Mouse (Mus musculus): ENCODE measurements around the gene BC005624.
"Not testable (repeated sequence)": the region's sequence is repeated elsewhere in the genome, so short reads cannot be mapped to it uniquely, and the experiment has no call there.

The BC005624 gene

GRCm38 (mm10) chr2:30983024-30983423, 1.0 kb upstream of the BC005624 start:
- peak in 1 of 2 experiments; percentile 61 for DNase-seq (ENCODE audit: inconsistent age in 2 of 2, low spot score in 1 of 2)

DNA sequence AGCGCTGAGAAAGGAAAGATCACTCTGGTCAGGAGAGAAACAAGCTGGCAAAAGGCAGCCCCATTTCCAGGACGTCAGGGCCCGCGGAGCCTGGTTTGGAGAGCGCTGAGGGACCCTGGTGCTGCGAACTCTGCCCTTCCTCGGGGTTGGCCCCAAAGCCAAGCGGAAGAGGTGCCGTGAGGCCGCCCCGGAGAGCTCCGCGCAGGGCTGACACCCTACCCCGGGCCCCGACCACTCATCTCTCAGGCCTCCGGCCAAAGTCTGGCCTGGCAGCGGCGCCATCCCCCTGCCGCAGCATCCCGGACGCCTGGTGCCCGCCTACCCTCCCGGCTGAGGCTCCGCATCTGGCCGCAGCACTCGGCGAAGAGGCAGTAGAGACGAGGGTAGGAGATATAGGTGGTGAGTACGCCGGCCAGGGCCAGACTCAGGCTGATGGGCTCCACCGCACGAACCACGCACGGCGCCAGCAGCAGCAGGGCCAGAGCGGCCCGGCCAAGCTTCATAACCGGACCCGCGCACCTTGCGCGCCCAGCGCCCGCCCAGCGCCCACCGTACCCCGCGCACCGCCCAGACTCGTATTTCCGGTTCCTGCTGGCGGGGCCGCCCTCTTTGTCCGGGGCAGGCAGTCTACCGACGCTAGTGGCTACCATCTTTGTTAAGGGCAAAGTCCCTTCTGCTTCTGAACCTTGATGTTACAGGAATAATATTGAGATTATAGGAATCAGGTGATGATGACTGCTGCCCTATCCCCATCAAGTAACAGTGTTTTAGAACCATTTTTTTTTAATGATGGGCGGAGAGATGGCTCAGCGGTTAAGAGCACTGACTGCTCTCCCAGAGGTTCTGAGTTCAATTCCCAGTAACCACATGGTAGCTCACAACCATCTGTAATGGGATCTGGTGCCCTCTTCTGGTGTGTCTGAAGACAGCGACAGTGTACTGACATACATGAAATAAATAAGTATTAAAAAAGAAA, 14.4 kb downstream of the BC005624 start, which contains the start of gene Tor1a:
Gene Tor1a (minus strand): TSS at position 582 of the 976 bp plus-strand sequence.
- DNase-seq (ENCODE audit: inconsistent age in 2 of 2, low spot score in 1 of 2) = peak; percentile 92 to 96

DNA sequence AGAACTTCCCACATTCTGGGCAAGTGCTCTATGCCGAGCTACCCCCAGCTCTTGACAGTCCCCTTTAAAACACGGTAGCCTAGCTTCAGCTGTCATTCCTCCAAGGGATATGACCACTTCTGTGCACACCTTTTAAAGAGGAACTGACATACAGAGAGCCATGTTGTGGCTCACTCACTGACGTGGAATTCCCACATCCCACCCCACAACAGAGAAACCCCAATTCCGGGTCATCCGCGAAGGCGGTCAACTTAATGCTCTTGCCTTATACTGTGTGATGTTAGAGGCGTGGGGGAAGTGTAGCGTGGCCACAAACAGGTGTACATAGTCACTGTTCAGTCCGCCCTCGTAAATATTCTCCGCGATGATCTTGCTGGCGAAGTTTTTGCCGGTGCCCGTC, 15.2 kb downstream of the BC005624 start:
- DNase-seq (ENCODE audit: inconsistent age in 2 of 2, low spot score in 1 of 2) = no peak

DNA sequence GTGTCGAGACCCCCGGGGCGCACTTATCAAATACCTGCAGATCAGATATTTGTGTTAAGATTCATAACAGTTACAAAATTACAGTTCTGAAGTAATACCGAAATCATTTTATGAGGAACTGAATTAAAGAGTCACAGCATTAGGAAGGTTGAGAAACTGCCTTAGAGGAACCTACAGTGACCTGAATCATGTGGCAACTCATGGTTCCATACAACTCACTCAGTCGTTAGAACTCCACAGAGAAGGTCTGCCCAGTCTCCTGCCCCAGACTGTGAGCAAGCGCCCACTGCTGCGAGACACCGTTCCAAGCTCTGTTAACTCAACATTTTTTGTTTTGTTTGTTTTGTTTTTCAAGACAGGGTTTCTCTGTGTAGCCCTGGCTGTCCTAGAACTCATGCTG, 16.4 kb downstream of the BC005624 start:
- no peak for DNase-seq (ENCODE audit: inconsistent age in 2 of 2, low spot score in 1 of 2)

DNA sequence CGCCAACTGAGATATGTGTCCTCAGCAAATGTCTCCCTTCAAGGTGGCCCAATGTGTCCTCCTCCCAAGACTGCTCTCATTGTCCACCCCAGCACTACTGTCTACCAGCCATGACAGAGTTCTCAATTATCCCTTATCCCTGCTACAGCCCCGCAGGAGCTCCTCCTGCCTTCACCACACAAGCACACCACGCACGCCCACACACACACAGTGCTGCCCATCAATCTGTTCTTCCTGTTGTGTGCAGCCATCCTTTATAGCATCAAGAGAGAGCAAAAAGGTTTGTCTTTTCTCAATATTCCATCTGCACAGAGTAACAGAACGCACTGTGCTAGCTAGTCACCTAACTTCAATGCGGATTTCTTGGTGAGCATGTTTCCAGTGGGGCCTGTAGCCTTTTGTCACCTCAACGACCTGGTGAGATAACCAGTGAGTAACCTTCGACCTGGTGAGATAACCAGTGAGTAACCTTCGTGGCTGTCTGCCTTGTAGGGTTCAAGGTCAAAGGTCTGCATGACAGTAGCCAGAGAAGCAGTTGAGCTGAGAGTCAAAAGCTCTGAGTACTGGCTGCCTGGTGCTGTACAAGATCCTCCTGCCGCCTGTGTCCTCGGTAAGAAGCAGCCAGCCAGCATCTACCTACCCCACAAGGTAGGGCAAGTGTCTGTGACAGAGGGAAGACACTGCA, 19.3 kb downstream of the BC005624 start:
- DNase-seq (ENCODE audit: inconsistent age in 2 of 2, low spot score in 1 of 2) = peak in 1 of 2 experiments; percentile 76

DNA sequence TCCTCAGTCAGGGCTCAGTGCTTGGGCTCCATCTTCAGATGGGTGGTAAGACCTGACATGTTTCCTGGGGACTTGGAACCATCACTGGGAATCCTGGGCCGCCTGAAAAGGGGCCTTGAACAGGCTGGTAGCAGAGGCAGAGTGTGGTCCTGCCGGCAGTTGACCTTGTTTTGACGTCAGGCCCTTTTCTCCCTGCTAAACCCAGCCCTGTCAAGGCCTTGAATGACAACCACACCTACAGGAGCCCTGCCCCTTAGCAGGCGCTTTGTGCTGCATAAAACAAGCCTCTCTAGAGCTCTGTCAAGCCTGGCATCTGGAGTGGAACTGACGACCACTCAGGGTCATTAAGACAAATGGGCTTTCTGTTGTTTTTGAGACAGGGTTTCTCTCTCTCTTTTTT, 22.1 kb downstream of the BC005624 start:
- DNase-seq (ENCODE audit: inconsistent age in 2 of 2, low spot score in 1 of 2) = peak; percentile 59 to 76

DNA sequence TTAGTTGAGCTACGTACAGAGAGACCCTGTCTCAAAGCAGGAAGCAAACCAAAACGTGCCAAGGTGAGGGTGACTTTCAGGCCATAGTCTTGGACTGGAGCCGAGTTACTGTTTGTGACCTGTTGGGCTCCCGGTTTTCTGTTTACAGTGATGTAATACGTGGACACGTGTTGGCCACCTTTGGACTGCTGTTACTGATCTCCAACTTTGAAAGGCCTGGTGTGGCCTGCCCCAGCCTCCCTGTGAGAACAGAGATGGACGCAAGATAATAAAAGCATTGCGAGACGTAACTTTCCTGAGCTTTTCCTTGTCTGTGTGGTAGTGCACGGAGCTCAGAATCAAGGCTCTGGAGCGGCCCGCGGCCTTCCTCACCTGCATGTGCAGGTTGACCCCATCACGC, 23.3 kb downstream of the BC005624 start:
- peak in 1 of 2 experiments; percentile 28 for DNase-seq (ENCODE audit: inconsistent age in 2 of 2, low spot score in 1 of 2)

DNA sequence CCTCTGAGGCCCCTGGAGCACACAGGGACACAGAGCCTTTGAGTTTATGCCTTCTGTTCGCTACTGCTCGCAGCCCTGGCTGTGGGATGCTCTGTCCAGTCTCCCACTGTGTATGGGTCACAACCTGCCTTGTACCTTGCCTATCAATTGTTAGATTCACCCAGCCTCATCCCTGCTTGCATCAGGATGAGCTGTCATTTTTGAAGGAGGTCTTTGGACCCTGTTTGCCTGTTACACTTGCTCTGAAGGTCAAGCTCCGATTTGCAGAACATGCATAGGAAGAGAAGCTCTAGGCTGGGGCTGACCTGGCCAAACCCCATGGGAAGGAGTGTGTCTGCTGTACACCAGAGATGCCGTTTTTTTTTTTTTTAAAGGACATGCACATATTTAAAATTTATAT, 24.5 kb downstream of the BC005624 start:
- DNase-seq (ENCODE audit: inconsistent age in 2 of 2, low spot score in 1 of 2) = peak in 1 of 2 experiments; percentile 28

- DNase-seq (ENCODE audit: inconsistent age in 2 of 2, low spot score in 1 of 2) = peak in 1 of 2 experiments; percentile 32
Observed at GRCm38 (mm10) chr2:30954797-30955196, 27.2 kb downstream of the BC005624 start.

- DNase-seq (ENCODE audit: inconsistent age in 2 of 2, low spot score in 1 of 2) = peak; percentile 89 to 95
Observed at GRCm38 (mm10) chr2:30952824-30953490, 29.0 kb downstream of the BC005624 start, which contains the start of gene Tor1b. TSS of gene Tor1b (plus strand) at chr2:30952959.

DNA sequence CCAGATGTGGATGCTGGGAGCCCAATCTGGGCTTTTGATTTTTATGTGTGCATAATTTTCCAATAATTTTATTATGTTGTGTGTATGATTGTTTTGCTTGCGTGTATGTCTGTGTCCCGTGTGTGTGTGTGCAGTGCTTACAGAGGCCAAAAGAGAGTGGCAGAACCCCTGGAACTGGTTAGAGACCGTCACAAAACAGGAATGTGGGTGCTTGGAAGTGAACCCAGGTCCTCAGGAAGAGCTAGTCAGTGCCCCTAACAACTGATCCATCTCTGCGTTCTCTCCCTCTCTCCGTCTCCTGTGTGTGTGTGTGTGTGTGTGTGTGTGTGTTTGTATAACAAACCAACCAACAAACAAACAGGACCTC, 29.6 kb downstream of the BC005624 start:
- no peak for DNase-seq (ENCODE audit: inconsistent age in 2 of 2, low spot score in 1 of 2)

GRCm38 (mm10) chr2:30942603-30943011, 39.4 kb downstream of the BC005624 start:
- DNase-seq (ENCODE audit: inconsistent age in 2 of 2, low spot score in 1 of 2) = peak; percentile 63 to 89

DNA sequence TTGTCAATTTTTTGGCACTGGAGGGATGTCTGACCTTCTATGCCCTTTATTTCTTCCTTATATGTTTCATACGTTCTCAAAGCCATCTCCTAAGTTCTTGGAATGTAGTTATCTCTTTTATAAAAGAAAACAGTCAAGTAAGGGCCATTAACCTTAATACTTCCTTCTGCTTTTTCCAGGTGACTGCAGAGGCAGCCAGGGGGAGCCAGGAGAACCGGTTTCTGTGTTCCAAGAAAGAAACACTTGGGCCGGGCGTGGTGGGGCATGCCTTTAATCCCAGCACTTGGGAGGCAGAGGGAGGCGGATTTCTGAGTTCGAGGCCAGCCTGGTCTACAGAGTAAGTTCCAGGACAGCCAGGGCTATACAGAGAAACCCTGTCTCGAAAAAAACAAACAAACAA, 39.9 kb downstream of the BC005624 start:
- not testable (repeated sequence) for DNase-seq (ENCODE audit: inconsistent age in 2 of 2, low spot score in 1 of 2)

GRCm38 (mm10) chr2:30941586-30941985, 40.4 kb downstream of the BC005624 start:
- no peak for DNase-seq (ENCODE audit: inconsistent age in 2 of 2, low spot score in 1 of 2)

GRCm38 (mm10) chr2:30938574-30938991, 43.4 kb downstream of the BC005624 start:
- peak in 1 of 2 experiments; percentile 61 for DNase-seq (ENCODE audit: inconsistent age in 2 of 2, low spot score in 1 of 2)

GRCm38 (mm10) chr2:30937731-30938130, 44.3 kb downstream of the BC005624 start:
- DNase-seq (ENCODE audit: inconsistent age in 2 of 2, low spot score in 1 of 2) = no peak

GRCm38 (mm10) chr2:30936808-30937207, 45.2 kb downstream of the BC005624 start:
- no peak for DNase-seq (ENCODE audit: inconsistent age in 2 of 2, low spot score in 1 of 2)

- DNase-seq (ENCODE audit: inconsistent age in 2 of 2, low spot score in 1 of 2) = peak; percentile 78 to 93
Observed at GRCm38 (mm10) chr2:30933917-30934450, 48.0 kb downstream of the BC005624 start.

DNA sequence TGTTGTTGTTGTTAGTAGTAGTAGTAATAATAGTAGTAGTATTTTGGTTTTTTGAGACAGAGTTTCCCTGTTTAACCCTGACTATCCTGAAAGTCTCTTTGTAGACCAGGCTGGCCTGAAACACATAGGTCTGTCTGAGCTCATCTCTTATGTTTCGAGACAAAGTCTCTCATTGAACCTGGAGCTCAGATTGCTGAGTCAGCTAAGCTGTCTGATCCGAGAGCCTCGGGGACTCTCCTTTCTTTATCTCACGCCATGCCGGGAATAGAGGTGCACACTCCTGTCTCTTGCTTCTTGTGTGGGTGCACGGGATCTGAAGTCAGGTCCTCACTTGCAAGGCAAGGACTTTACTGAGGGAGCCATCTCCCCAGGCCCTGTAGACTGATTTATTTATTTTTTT, 49.0 kb downstream of the BC005624 start:
- DNase-seq (ENCODE audit: inconsistent age in 2 of 2, low spot score in 1 of 2) = no peak

- no peak for DNase-seq (ENCODE audit: inconsistent age in 2 of 2, low spot score in 1 of 2)
Observed at GRCm38 (mm10) chr2:30931922-30932321, 50.1 kb downstream of the BC005624 start.

- DNase-seq (ENCODE audit: inconsistent age in 2 of 2, low spot score in 1 of 2) = not testable (repeated sequence)
Observed at GRCm38 (mm10) chr2:30930846-30931245, 51.2 kb downstream of the BC005624 start.

All from adrenal gland, adult (tissue).